Mouse (Mus musculus) liver, adult 10 weeks (tissue): ENCODE measurements around the gene Gpr15. TPM values are rescaled to one million over a fixed set of nuclear protein-coding genes. Genes with fewer than 3 reads are reported as not detected.

Experiments used
- polyA plus RNA-seq: library from polyadenylated mRNA; stranded (reverse); fragments of 350-450 nt; fragmentation: Illumina TruSeq; extraction: RNeasy Lipid Tissue Mini Kit (QIAGEN cat#74804); gene quantifications from one replicate; pipeline ENCODE4 v1.2.3, GENCODE M21; 2014; ENCODE audit warnings: low read depth, low replicate concordance

Gene Gpr15
- polyA plus RNA-seq = not detected

GRCm38 (mm10) chr16:58718666-58719120 lies at the start of gene Gpr15:
Gene Gpr15 (minus strand): TSS chr16:58719070.

GRCm38 (mm10) chr16:58763076-58763475 lies 44.2 kb upstream of the Gpr15 start, which contains the start of gene Olfr172:
Gene Olfr172 (minus strand): TSS chr16:58763176.

GRCm38 (mm10) chr16:58727477-58728131 lies 8.7 kb upstream of the Gpr15 start, which contains the start of gene Cldnd1:
Gene Cldnd1 (plus strand): TSS chr16:58727910.

GRCm38 (mm10) chr16:58669917-58670630 lies 48.8 kb downstream of the Gpr15 start, which contains the start of gene Cpox:
Gene Cpox (plus strand): TSS chr16:58670292.

Other genes with a start within 250 kb of the Gpr15 start
- 20.3 TPM for gene St3gal6, start 194.8 kb downstream of the Gpr15 start, polyA plus RNA-seq
- not detected for gene Gm813, start 102.1 kb downstream of the Gpr15 start, polyA plus RNA-seq
- not detected for gene E330017A01Rik, start 80.3 kb downstream of the Gpr15 start, polyA plus RNA-seq
- gene Cpox, start 48.8 kb downstream of the Gpr15 start, polyA plus RNA-seq = 187 TPM
- 39.4 TPM for gene Cldnd1, start 8.8 kb upstream of the Gpr15 start, polyA plus RNA-seq
- not detected for gene Olfr172, start 44.1 kb upstream of the Gpr15 start, polyA plus RNA-seq
- not detected for gene Olfr173, start 81.2 kb upstream of the Gpr15 start, polyA plus RNA-seq
- not detected for gene Olfr175-ps1, start 107.7 kb upstream of the Gpr15 start, polyA plus RNA-seq
- gene Olfr177, start 155.7 kb upstream of the Gpr15 start, polyA plus RNA-seq = not detected
- not detected for gene Olfr178, start 173.0 kb upstream of the Gpr15 start, polyA plus RNA-seq
- gene Olfr181, start 209.7 kb upstream of the Gpr15 start, polyA plus RNA-seq = not detected
- not detected for gene Olfr180, start 210.3 kb upstream of the Gpr15 start, polyA plus RNA-seq